Mouse (Mus musculus): ENCODE measurements around the gene Cobll1.

Cobll1 gene

DNA sequence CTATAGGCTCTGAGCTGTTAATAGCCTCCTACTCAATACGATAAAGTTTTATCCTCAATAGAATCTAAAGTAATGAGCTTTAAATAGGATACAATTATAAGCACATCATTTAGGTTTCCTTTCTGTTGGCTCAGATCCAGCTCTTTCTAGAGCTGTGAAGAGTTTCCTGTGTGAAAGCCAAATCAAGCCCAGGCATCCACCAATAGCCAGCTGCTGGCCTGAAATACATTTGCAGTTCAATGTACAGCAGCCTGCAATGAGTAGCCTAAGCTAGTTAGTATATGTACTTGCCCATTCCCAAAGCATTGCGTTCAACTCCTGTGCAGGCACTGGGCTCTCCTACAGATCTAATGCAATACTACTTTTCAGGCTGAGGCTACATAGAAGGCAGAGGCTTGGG lies 145.2 kb downstream of the Cobll1 start:
- DNase-seq (ENCODE audit: low read depth), result no peak

DNA sequence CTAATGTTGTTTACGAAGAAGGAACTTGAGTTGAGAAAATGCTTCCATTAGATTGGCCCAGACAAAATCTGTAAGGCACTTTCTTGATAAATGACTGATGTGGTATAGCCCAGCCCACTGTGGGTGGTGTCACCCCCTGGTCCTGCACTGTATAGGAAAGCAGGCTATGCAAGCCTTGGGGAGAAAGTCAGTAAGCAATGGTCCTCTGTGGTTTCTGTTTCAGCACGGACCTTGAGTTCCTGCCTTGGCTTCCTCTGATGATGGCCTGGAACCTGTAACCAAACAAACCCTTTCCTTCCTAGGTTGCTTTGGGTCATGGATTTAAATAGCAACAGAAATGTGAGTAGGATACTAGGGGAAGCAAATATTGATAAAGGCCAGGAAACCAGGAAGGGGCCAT lies 148.2 kb downstream of the Cobll1 start:
- no peak for DNase-seq (ENCODE audit: low read depth)

DNA sequence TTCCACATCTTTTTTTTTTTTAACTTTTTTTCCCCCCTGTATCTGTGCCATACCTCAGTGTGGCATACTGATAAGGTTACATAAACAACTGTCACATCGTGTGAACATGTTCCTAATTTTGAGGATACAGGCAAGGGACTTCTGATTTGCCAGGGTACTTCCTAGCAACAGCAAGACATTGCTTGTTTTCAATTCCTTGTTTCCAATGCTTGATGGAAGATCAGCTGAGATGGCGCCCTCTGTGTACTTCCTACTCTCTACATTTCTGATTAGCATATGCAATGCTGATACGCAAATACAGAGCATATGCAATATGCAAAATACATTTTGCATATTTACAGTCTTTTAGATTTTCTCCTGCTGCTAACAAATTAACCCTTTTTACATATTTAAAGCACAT lies 152.0 kb downstream of the Cobll1 start:
- no peak for DNase-seq (ENCODE audit: low read depth)

DNA sequence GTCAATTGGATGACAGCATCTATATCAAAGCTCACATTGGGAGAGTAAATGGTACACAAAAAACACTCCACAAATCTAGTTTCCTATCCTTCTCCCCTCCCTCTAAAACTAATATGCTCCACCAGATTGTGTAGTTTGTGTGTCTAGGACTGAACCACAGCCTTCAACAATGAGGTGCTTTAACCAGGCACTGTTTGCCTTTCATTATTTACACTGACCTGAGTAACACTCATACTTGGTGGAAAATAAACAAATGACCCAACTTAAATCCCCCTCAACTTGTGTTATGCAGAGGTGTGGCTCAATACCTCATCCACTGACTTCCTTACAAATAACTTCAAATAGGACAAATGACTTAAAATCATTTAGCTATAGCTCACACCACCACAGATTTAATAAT lies 155.8 kb downstream of the Cobll1 start:
- no peak for DNase-seq (ENCODE audit: low read depth)

DNA sequence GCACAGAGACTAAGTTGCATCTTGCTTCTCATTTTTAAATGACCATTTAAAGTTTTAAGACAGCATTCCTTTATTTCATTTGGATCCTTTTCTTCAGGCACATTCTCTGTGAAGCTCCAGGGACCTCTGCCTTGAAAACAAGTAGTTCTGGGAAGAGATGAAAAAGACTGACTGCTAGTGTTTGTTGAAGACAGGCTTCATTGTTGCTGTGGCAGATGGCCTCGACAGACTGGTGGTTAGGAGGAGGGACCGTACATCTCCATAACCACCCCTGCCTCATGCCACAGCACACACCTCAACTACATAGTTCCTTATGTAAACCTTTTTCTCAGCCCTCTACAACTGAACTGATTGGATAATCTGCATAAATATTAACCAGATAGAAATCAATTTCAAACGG lies 161.7 kb downstream of the Cobll1 start:
- no peak for DNase-seq (ENCODE audit: low read depth)

DNA sequence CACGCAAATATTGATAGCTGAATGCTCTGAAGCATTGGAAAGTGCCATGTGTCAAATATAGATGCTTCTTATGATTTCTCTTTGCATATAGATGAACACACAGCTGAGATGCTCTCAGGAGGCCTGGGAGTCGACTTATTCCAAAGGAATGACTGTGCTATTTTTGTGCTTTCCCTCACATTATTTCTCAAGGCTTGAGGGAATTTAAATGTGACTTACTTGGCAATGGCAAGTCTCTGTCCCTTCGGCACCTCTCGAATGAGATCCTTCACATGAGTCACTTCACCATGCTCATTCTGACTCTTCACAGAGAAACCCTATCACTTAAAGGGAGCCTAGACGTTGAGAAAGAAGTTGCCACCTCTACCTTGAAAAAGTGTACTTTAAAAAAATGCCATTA lies 163.4 kb downstream of the Cobll1 start:
- no peak for DNase-seq (ENCODE audit: low read depth)

DNA sequence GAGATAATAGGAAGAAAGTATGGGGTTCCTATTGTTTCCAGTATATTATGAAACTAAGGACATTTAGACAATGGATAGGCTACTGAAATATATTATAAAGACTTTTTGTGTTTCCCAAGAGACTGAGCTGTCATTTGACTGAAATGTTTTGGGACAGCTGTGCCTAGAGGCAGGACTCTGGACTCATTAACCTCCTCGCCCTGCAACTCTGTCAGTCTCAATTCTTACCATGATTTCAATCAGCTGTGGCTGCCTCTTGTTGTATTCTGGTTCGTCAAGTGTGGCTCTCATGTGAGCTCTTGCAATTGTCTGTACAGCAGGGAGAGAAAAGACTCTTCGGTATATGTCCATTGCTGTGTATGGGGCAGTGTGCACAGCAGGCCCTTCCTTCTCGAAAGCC lies 163.8 kb downstream of the Cobll1 start:
- DNase-seq (ENCODE audit: low read depth), result no peak

DNA sequence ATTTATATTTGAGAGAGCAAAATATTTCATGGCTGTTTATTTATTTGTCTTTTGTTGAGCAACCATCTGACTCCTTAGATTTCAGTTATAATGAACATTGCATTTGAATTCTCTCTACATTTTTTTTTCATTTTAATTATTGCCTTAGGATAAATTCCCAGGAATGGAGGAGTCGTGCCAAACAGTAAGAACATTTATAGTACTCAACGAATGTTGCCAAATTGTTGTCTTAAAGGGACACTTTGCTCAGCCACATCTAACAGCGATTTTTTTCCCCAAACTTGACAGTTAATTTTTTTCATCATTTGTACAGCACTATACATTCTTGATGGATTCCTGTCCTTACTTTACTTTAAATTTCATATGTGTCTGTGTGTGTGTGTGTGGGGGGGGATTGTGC lies 167.0 kb downstream of the Cobll1 start:
- no peak for DNase-seq (ENCODE audit: low read depth)

DNA sequence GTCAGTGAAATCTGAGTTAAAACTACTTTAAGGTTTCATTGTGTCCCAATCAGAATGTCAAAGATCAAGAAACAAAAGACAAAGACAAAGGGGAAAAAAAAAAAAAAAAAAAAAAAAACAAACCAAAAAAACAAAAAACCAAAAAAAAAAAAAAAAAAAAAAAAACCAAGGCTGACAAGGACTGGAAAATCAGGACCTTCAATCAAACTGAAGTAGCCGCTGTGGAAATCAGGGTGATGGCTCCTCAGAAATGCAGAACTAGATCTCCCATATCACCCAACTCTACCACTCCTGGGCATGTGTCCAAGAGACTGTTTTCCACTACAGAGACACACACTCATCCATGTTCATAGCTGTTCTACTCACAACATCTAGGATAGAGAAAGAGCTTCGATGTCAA lies 185.4 kb downstream of the Cobll1 start:
- DNase-seq (ENCODE audit: low read depth), result no peak

DNA sequence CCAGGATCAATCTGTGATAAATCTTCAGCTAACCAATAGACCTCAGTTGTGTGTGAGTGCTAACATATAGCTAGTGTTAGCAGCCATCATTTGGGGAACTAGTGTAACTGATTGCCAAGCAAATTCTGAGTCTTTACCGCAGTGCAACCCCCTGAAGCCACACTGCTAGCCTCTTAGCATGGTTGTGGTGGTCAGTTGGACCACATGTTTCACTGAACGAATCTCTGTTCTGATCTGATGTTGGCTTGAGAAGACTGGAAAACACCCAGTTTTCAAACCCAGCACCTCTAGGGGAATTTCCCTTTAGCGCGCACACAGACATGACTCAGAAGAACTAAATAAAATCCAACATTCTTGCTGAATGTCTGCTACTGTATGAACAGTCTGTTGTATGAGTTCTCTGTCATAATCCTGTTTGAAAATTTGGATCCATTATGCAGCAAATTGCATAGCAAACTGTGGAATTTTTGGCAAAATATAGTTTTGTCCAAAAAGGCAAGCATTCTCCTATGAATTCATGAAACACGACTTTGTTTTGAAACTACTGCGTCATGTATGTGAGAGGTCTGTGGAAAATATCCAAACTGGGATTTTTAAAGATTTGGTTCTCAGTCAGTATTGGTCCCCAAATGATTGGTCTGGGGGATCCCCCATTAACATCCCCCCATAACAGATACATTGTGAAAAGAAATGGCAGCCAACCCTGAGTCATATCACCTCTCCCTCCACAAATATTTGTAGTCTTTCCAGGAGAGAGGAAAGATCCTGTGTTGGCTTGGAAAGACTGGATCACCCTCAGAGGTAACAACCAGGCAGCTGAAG lies 186.8 kb downstream of the Cobll1 start:
- DNase-seq (ENCODE audit: low read depth), result no peak

DNA sequence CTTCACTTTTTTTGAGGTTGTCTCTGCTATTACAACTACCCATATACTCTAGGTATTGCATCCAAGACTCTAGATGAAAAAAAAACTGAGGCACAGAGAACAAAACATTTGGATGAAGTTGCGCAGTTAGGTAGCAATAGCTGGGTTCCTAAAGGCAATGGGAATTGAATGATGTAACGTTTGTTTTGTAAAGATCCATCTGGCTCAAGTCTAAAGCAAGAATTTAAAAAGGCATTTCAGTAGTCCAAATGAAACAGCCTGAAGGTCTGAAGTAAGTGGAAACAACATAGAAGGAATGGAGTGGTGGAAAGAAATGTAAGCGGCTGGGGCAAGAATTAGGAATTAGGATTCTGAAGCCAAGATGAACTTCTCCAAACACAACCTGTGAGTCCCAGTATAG lies 188.4 kb downstream of the Cobll1 start:
- no peak for DNase-seq (ENCODE audit: low read depth)

DNA sequence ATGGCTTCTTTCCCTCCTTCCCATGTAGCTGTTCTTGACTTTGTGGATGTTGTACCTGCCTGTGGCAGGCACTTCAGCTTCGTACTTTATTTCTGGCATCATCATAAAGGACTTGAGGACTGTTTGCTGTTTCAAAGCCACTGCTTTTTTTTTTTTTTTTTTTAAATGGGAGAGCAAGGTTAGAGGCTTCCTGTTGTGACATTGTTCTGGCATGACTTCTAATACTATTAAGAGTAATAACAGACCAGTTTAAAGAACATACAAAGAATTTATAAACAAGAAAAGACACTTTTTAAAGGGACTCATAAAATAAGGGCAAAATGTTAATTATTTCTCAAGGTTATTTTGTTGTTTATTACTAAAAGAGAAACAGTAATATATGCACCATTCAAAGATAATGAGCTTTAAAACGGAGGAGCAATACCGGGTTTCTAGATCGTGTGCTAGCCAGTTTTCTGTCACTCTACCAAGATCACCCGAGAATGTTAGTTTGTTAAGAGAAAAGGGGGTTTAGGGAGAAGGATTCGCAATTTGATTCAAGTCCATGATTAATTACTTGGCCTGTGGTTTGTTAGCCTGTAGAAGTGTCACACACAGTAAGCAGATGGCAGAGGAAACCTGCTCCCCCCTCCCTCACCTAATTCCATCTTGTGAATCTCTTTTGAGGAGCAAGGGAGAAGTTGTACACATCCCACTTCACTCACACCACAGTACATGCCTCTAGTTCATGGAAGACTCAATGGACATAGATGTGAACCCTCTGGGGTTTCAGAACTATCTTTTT lies 190.8 kb downstream of the Cobll1 start:
- DNase-seq (ENCODE audit: low read depth), result no peak
